Mouse (Mus musculus): ENCODE measurements at regions not wholly inside any gene's neighbourhood (a gene's known extent, or its start where the extent isn't known, plus 50 kb on each side); places are given as distances from the start of the nearest gene placed in this dataset.

- in situ Hi-C loops (cut with MboI, MseI) = no loop called here
Observed at GRCm38 (mm10) chr10:91583204-91583603, 402.1 kb upstream of the Tmpo start.

DNA sequence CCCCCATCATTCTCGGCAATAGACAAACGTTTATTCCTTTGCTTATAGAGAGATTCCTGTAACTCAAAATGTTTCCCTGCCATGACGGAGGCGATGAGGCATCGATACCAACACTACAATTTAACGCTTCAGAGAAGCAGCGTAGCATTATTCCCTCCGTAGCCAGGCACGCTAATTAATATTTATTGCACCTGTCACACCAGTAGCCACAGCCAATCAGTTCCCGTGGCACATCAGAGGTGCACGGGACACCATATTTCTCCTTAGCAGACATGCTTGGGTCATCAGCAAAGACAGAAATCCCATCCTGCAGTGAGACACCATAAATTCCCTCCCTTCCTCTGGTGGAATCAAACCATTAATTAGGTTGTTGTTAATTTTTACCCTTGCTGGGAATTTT lies 399.8 kb upstream of the Tmpo start:
- in situ Hi-C loops (cut with MboI, MseI) = no loop called here

- in situ Hi-C loops (cut with MboI, MseI) = no loop called here
Observed at GRCm38 (mm10) chr10:91575323-91576064, 394.4 kb upstream of the Tmpo start.

DNA sequence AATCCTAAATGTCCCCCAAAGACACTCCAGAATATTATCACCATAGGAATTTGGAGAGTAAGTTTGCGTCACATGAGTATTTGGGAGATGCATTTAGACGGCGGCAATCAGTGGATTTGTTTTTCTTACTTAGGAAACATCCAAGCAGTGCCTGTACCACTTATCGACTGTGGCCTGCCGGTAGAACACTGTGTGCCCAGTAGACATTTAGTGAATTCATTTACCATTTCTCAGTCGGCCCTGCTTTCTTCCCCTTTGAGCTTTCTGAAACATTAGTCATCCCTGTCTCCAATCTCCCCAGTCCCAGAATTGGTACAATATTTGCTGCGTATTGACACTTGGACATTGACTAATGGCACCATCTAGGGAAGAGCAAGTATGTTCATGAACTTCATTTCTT lies 391.7 kb upstream of the Tmpo start:
- in situ Hi-C loops (cut with MboI, MseI) = no loop called here

- in situ Hi-C loops (cut with MboI, MseI) = no loop called here
Observed at GRCm38 (mm10) chr10:91569046-91569445, 387.9 kb upstream of the Tmpo start.

- in situ Hi-C loops (cut with MboI, MseI) = no loop called here
Observed at GRCm38 (mm10) chr10:91566116-91566774, 385.1 kb upstream of the Tmpo start.

GRCm38 (mm10) chr10:91559307-91559706 lies 378.2 kb upstream of the Tmpo start:
- in situ Hi-C loops (cut with MboI, MseI) = no loop called here

DNA sequence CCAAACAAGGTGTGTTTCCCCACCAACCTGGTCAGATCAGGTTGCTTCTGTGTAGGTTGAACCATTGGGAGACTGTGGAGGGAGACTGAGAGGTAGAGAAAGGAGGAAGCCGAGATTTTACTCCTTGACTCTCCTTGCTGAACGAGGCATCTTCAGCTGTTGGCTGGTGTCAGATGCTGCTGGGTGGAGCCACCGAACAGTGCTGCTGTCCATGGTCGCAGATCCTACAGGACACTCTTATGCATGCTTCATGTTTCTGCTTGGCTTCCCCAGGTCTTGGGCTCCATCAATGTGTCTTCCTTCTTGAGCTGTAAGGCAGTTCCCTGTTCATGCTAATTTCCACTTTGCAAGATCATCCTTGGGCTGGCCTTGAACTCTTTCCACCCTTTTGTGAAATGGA lies 367.0 kb upstream of the Tmpo start:
- in situ Hi-C loops (cut with MboI, MseI) = no loop called here

- in situ Hi-C loops (cut with MboI, MseI) = no loop called here
Observed at GRCm38 (mm10) chr10:91546140-91546539, 365.0 kb upstream of the Tmpo start.

- in situ Hi-C loops (cut with MboI, MseI) = no loop called here
Observed at GRCm38 (mm10) chr10:91545421-91545820, 364.3 kb upstream of the Tmpo start.

GRCm38 (mm10) chr10:91543167-91543918 lies 362.2 kb upstream of the Tmpo start:
- in situ Hi-C loops (cut with MboI, MseI) = no loop called here

DNA sequence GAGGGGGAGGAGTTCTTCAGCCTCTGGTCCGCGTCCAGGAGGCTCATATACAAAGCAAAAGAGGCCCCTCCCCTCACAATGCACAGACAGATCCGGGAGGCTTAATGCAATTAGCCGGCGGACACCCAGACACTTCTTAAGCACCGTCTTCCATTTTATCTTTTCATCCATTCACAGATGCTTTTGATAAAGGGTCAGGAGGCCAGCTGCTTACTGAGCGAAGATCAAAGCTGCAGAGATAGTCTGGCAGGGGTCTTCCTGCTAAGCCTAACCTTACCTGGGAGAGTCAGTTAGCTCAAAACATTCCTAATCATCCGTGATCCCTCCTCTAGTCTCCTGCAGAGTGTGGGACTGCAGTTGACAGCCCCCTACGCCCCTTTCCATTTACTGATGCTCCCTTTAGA lies 361.1 kb upstream of the Tmpo start:
- in situ Hi-C loops (cut with MboI, MseI) = no loop called here

DNA sequence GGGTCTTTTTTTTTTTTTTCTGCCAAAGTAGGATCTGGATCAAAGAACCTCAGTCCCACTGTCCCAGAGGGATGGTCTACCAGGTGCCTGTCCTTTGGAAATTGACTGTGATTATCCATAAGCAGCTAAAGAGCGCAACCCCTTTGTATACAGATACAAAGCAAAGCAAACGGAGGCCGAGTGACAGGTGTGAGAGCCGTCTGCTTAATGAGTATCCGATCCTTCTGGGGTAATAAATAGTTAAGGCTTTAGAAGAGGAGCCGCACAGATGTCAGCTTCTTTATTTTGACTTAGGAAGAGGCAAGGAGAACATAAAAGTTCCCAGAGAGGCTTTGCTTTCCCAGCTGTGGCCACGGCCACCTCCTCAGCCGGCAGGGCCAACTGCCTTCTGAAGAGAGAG lies 356.1 kb upstream of the Tmpo start:
- in situ Hi-C loops (cut with MboI, MseI) = no loop called here

DNA sequence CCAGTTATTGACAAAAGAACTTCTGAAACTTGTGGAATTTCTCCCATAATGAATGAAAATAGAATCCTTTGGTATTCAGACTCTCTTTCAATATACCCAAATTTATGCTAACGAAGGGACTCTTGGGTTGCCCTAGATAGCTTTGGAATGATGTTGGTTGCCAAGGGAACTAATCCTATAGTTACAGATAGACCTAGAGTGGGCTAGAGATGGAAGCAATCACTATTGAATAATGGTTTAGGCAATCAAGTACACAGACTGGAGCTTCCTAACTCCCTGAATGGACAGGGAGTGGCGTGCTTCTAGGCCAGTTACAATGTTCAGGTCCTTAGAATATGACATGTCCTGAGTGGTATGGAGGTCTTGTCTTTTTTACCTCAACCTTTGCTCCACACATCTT lies 354.3 kb upstream of the Tmpo start:
- in situ Hi-C loops (cut with MboI, MseI) = no loop called here

DNA sequence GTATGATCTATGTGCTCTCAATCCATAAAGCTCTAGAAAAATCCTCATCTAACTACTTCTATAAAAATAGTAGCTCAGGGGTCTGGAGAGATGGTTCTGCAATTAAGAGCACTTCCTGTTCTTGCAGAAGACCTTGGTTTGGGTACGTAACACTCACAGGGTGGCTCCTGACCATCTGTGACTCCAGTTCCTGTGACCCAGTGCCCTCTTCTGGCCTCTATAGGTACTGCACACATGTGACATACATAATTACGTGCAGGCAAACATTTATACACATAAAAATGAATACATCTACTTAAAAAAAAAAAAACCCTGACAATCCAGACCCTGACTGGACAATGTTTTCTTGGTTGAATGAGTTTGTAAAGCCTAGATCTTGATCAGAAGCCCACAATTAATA lies 347.2 kb upstream of the Tmpo start:
- in situ Hi-C loops (cut with MboI, MseI) = no loop called here

DNA sequence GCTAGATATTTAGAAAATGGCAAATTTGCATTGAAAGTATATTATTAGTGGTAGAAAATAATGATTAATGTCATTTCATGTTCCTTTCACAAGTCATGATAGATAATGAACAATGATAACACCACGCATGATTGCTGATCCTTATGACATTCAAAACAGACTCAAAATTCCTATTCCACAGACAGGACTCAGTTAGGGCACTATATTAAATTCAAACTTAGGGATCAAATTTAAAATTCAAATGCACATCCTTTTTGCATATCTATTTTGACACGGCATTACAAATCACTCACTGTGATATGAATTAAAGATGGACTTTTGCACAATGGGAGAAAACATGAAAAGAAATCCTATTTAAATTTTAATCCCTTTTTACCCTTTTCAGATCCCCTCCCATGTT lies 340.1 kb upstream of the Tmpo start:
- in situ Hi-C loops (cut with MboI, MseI) = no loop called here

DNA sequence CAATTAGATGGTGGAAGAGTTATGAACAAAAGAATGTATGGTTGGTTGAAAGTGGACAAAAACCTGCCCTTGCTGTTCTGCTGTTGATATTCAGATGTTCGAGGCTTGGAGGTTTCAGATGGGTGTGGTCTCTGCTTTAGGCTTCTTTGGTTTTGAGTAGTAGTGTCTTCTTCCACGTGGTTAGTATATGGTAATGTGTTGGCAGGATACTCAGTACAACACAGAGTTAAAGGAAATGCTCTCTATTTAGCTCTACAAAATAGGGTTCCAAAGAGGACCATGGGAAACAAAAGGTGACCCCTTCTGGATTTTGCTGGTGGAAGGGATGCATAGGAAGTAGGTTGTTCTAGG lies 333.9 kb upstream of the Tmpo start:
- in situ Hi-C loops (cut with MboI, MseI) = no loop called here

DNA sequence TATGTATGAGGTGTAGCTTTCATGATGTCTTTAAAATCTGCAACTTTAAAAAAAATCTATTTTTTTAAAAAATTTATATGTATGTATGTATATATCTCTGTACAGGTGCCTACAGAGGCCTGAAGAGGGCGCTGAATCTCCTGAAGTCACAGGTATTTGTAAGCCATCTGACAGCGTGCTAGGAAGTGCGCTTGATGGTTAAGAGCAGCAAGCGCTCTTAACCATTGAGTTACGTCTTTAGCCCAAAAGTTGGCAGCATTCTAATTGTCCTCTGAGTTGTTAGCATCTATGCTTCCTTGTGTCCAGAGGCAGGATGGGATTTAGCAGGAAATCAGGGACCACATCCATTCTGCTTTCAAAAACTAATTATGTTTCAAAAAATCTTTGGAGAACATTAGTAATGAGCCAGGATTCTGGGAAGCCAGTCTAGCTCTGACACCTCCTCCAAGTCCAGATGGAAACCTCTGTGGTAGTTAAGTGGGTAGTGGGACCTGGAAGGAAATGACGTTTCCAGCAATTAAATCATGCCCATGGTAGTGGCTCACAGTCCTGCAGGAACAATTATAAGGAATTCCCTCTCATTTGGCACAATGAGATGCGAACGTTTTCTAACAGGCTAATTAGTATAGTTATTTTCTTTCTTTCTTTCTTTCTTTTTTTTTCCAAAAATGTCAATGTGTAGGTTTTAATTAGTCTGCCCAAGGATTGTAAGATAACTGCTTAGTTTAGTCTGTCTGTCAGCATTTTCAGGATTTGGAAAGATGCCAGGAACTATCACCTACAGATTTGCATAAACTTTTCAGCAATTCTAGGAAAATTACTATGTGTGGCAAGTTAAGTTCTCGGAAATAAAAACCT lies 333.3 kb upstream of the Tmpo start:
- in situ Hi-C loops (cut with MboI, MseI) = no loop called here

DNA sequence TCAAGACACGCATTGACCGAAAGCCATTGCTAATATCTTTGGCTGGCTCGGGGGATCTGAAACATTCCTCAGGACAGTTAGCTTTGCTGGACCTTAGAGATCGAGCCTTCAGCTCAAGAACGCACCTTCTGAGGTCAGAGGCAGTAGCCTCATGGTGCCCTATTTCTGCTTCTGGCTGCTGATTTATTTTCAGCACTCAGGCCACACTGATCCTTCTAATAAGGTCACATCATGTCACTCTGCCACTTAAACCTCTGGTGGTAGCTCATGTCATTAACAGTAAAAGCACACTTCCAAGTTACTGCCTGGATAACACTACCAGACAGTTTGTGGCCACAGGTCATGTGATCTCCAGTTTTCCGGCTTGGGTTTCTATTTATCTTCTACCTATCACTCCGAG lies 325.9 kb upstream of the Tmpo start:
- in situ Hi-C loops (cut with MboI, MseI) = no loop called here

DNA sequence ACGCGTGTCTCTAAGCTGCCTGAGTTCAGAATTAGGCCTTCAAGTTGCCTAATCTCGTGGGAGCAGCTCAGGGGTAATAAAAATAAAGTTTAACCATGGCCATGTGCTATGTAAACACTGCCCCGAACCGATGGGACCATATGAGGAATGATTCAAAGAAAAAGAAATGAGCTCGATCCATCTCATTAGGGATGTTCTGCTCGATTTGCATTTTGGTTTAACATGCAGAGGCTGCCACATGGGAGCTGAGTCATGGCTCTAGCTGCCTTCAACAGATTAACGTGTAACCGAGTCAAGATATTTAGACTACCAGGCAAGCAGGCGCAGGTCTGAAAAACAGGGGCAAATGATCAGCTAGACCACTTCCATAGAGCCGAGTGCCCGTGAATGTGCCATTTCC lies 323.8 kb upstream of the Tmpo start:
- in situ Hi-C loops (cut with MboI, MseI) = no loop called here

DNA sequence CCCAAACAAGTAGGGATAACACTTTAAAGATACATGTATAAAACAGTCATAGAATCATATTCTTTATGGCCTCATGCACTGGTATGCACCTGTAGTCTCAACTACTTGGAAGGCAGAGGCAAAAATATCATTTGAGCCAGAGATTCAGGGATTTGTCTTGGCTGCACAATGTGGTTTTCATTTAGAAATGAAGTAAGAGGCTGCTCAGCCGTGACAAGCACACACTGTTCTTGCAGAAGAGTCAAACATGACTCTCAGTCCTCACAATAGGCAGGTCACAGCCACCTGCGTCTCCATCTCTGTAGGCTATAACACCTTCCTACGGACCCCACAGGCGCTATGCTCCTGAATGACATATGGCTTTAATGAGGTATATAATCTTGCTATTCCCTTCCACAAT lies 317.4 kb upstream of the Tmpo start:
- in situ Hi-C loops (cut with MboI, MseI) = no loop called here

DNA sequence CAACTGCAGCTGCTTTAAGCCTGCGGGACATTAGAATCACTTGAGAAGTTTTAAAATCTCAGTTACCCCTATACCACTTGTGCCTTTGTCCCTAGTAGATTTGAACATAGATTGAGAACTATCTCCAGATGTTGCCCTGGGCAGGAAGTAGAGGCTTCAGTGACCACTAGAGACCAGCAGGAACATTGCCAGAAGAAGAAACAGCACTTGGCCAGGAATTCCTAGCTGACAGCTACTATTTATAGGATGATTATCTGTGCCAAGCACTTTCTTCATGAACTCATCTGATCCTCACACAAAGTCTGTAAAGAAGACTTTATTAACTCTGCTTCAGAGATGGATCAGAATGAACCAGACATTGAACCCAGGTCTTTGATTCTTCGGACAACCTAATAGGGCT lies 283.6 kb upstream of the Tmpo start:
- in situ Hi-C loops (cut with MboI, MseI) = no loop called here
